Comparison of ENCODE assay signal across 11 mouse cellular contexts in genomic region chr11:11656995-11657530, GRCm38 (mm10). TPM values are rescaled to one million over a fixed set of nuclear protein-coding genes. Genes with fewer than 3 reads are reported as not detected.
DNase-seq lines count a peak whose midpoint lies in the region; ATAC-seq and TF ChIP-seq lines count a peak whose summit lies in the region.
"Had no signal": no experiment of that assay in that cellular context is flagged by ENCODE, and none has a peak within 500 bp of the region (broad histone marks: within the 10 kb centered on the region; RNA-seq: fewer than 3 reads in every experiment).

No protein-coding gene starts in this region.

- DNase-seq in kidney, postnatal 0 days (ENCODE audit: low spot score), result peak; percentile 41
- no peak for DNase-seq in kidney, postnatal 25 days
- DNase-seq in c-Kit-positive CD71-positive TER-119-positive erythroid progenitor cells, embryonic 14.5 days (ENCODE audit: low spot score), result peak; percentile 53
- DNase-seq in lung, postnatal 25 days (ENCODE audit: low spot score), result peak; percentile 26
- peak; percentile 79 for DNase-seq in thymus, postnatal 14 days
- no peak for DNase-seq in left cerebral cortex, adult 2 months (ENCODE audit: extremely low spot score in 1 of 2, low spot score in 2 of 2)
- DNase-seq in left cerebral cortex, adult 11 months (ENCODE audit: low spot score), result no peak
- DNase-seq in layer of hippocampus, adult 9-10 months (ENCODE audit: low spot score), result no peak
- DNase-seq: right cerebral cortex, adult 18-20 months had no signal

- 38% methylated on average over 5 of the region's 5 CpGs for WGBS in kidney, postnatal 0 days

- intact Hi-C loops in left cerebral cortex, adult 2 months (cut with DNase I), result no loop called here

- no peak overlapping the region for H3K4me2 ChIP-seq in kidney, postnatal 0 days (ENCODE audit: low read length)
- H3K4me2 ChIP-seq: lung, embryonic 15.5 days had no signal

- H3K36me3 ChIP-seq in kidney, postnatal 0 days (ENCODE audit: insufficient read depth, low read length), result no peaks in the 10 kb centered on the region
- H3K36me3 ChIP-seq: lung, embryonic 15.5 days had no signal

- no peak overlapping the region for H3K4me3 ChIP-seq in kidney, postnatal 0 days (replicated peaks; ENCODE audit: low read depth, low read length)
- H3K4me3 ChIP-seq in left cerebral cortex, adult 2 months, result no peak overlapping the region
- H3K4me3 ChIP-seq: lung, embryonic 15.5 days had no signal

- no peaks in the 10 kb centered on the region for H3K4me1 ChIP-seq in kidney, postnatal 0 days (replicated peaks; ENCODE audit: insufficient read depth, low read length)
- H3K4me1 ChIP-seq: lung, embryonic 15.5 days had no signal

- peak; percentile 46; the same call in 1 of the 2 replicates for ATAC-seq in kidney, postnatal 0 days (replicated peaks; ENCODE audit: low FRiP score, low read depth)

- H3K9ac ChIP-seq in kidney, postnatal 0 days (ENCODE audit: low read depth, low read length), result no peak overlapping the region
- H3K9ac ChIP-seq: lung, embryonic 15.5 days had no signal

- no peaks in the 10 kb centered on the region for H3K27me3 ChIP-seq in kidney, postnatal 0 days (ENCODE audit: insufficient read depth, low read length)
- H3K27me3 ChIP-seq: lung, embryonic 15.5 days had no signal

- H3K9me3 ChIP-seq in kidney, postnatal 0 days (replicated peaks; ENCODE audit: low read length), result no peaks in the 10 kb centered on the region
- H3K9me3 ChIP-seq: lung, embryonic 15.5 days had no signal

- no peak for TF ChIP-seq CTCF in kidney, postnatal 0 days (IDR thresholded peaks at IDR 0.05; ENCODE audit: low read depth)
- no peak for TF ChIP-seq CTCF in left cerebral cortex, adult 2 months (IDR thresholded peaks at IDR 0.05)

- no peak overlapping the region for H3K27ac ChIP-seq in kidney, postnatal 0 days
- no peak overlapping the region for H3K27ac ChIP-seq in left cerebral cortex, adult 2 months
- H3K27ac ChIP-seq: lung, embryonic 15.5 days had no signal

RNA-seq across cellular contexts. Expression of gene Ikzf1, which starts 27.7 kb away (rescaled TPM):
- polyA plus RNA-seq in kidney, postnatal 0 days (2015; fragmentation: Nextera tagmentation; extraction: Ambion mirVana), result 0.32 and 0.63 TPM in 2 replicates
- total RNA-seq in left cerebral cortex, adult 2 months (2021), result 1 to 10 TPM; 2.8 to 3.5 TPM

RNA-seq across cellular contexts. Expression of gene 4930512M02Rik, which starts 29.4 kb away (rescaled TPM):
- not detected in 2 replicates for polyA plus RNA-seq in kidney, postnatal 0 days (2015; fragmentation: Nextera tagmentation; extraction: Ambion mirVana)
- total RNA-seq in left cerebral cortex, adult 2 months (2021), result not detected
- polyA plus RNA-seq: hindbrain, embryonic 11.5 days; lung, embryonic 15.5 days had no signal

Comparison
In these comparisons a context has a peak if more than half of its experiments do, and no peak if none do; other contexts are left out.
1. DNase-seq: peak in kidney, postnatal 0 days (single experiment), c-Kit-positive CD71-positive TER-119-positive erythroid progenitor cells, embryonic 14.5 days (single experiment), lung, postnatal 25 days (single experiment) and thymus, postnatal 14 days (single experiment); none in kidney, postnatal 25 days (0 of 2), left cerebral cortex, adult 2 months (0 of 2), left cerebral cortex, adult 11 months (single experiment) and layer of hippocampus, adult 9-10 months (single experiment).